Mouse (Mus musculus): Measurements from ENCODE around the gene Efemp1. TPM values are rescaled to one million over a fixed set of nuclear protein-coding genes. Genes with fewer than 3 reads are reported as not detected.

The Efemp1 gene
- polyA plus RNA-seq, 1 experiment from 2014 or later = 1.0 TPM

DNA sequence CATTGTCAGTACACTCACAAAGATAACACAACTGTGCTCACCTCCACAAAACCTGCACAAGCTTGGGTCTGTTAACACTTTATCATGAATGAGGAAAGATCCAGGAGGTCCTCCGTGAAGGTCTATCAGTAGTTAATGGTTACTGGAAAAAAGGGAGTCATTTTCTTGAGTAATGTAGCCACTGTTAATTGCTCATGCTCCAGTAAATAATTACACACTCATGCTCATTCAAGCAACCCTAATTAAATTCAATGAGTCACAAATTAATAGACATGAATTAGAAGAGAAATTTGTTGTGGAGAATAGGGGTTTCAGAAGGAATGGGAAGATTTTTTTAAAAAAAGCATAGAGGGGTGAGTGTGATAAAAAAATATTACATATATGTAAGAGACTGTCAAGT lies 108.4 kb downstream of the Efemp1 start:
- Histone ChIP-seq H3K4me3 (ENCODE audit: low read depth, low read length) (no peak overlapping the region), H3K36me3 (ENCODE audit: control insufficient read depth, insufficient read depth, low read length) (no peaks in the 10 kb centered on the region), H3K27me3 (ENCODE audit: control insufficient read depth, insufficient read depth, low read length) (no peaks in the 10 kb centered on the region), H3K9ac (replicated peaks; ENCODE audit: low read depth, low read length) (no peak overlapping the region), H3K27ac (ENCODE audit: low read depth, low read length) (no peak overlapping the region), H3K4me1 (ENCODE audit: control insufficient read depth, insufficient read depth, low read length) (no peaks in the 10 kb centered on the region), H3K4me2 (ENCODE audit: low read depth, low read length) (no peak overlapping the region), H3K9me3 (ENCODE audit: control insufficient read depth, low read length) (no peaks in the 10 kb centered on the region)
- ATAC-seq (ENCODE audit: low read depth) = no peak
- 84% methylated on average over 1 of the region's 1 CpGs for WGBS

All from neural tube, embryonic 14.5 days (tissue).